Mouse (Mus musculus): Measurements from ENCODE around the gene Krt26. TPM values are rescaled to one million over a fixed set of nuclear protein-coding genes. Genes with fewer than 3 reads are reported as not detected.

Gene Krt26
- polyA plus RNA-seq, 1 experiment, result 0.05 TPM

DNA sequence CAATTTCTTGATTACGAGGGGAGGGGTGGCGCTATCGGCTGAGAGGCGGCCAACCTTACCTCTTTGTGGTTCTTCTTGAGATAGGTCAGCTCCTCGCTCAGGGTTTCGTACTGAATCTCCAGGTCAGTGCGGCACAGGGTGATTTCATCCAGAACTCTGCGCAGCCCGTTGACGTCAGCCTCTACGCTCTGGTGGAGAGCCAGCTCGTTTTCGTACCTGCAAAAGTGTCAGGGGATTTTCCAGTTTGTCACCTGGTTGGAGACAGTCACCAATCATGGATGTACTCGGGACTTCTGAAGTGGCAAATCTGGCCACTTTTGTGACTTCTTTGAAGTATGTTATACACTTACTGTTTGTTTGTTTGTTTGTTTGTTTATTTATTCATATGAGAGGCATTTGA is 16.7 kb downstream of the Krt26 start:
- H3K4me3 ChIP-seq (ENCODE audit: control insufficient read depth, low read depth, low read length), result no peak overlapping the region
- H3K27me3 ChIP-seq (ENCODE audit: control insufficient read depth, insufficient read depth, low read length), result no peaks in the 10 kb centered on the region
- TF ChIP-seq CTCF (IDR thresholded peaks at IDR 0.05; ENCODE audit: control insufficient read depth, insufficient read depth, insufficient replicate concordance, low read depth, low read length) (no peak), POLR2A (IDR thresholded peaks at IDR 0.05; ENCODE audit: control insufficient read depth, low read depth, low read length) (no peak)
- no peak overlapping the region for H3K27ac ChIP-seq (ENCODE audit: control insufficient read depth, insufficient read depth, low read depth, low read length)
- peaks cover 3% of the 10 kb centered on the region for H3K4me1 ChIP-seq (ENCODE audit: control insufficient read depth, insufficient read depth, low read length)
- no peaks in the 10 kb centered on the region for H3K36me3 ChIP-seq (ENCODE audit: control insufficient read depth, insufficient read depth, low read length)

DNA sequence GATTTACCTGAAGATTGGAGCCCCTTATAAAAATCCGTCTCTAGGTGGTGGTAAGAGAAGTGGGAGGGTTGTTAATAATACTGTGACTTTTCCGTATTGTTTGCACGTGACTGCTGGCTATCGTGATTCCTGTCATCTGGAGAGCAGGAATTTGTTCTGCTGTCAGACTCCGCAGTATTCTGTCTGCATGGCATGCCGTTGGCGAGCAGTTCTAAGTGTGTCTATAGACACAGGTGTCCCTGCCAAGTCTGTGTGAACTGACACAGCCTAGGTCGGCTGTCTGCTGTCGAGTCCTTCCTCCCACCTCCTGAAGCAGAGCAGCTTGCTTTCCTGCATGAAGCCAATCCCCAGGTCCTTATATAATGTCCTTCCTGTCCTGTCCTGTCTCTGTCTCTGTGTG is 18.6 kb downstream of the Krt26 start:
- no peak overlapping the region for H3K27ac ChIP-seq (ENCODE audit: control insufficient read depth, insufficient read depth, low read depth, low read length)
- H3K4me3 ChIP-seq (ENCODE audit: control insufficient read depth, low read depth, low read length), result no peak overlapping the region
- H3K36me3 ChIP-seq (ENCODE audit: control insufficient read depth, insufficient read depth, low read length), result no peaks in the 10 kb centered on the region
- TF ChIP-seq CTCF (IDR thresholded peaks at IDR 0.05; ENCODE audit: control insufficient read depth, insufficient read depth, insufficient replicate concordance, low read depth, low read length) (no peak), POLR2A (IDR thresholded peaks at IDR 0.05; ENCODE audit: control insufficient read depth, low read depth, low read length) (no peak)
- peaks cover 3% of the 10 kb centered on the region for H3K4me1 ChIP-seq (ENCODE audit: control insufficient read depth, insufficient read depth, low read length)
- no peaks in the 10 kb centered on the region for H3K27me3 ChIP-seq (ENCODE audit: control insufficient read depth, insufficient read depth, low read length)

DNA sequence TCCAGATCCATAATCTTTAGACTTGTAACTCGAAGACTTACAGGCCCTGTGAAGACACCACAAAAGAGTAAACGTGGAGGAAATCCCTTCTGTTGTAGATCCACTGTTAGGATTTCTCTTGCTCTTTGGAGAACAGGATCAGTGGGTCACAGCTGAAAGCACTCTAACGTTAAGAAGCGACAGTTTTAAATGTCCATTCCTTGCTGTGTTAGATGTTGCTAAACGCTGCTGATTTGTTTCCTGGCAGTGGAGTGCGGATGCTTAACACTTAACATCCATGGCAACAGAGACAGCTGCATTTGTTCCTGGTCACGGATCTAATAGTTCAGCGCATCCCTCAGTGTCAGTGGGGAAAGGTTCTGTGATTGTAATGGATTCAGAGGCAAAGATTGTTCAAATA is 21.2 kb downstream of the Krt26 start:
- H3K27me3 ChIP-seq (ENCODE audit: control insufficient read depth, insufficient read depth, low read length), result no peaks in the 10 kb centered on the region
- H3K36me3 ChIP-seq (ENCODE audit: control insufficient read depth, insufficient read depth, low read length), result no peaks in the 10 kb centered on the region
- H3K4me1 ChIP-seq (ENCODE audit: control insufficient read depth, insufficient read depth, low read length), result peaks cover 3% of the 10 kb centered on the region
- H3K4me3 ChIP-seq (ENCODE audit: control insufficient read depth, low read depth, low read length), result no peak overlapping the region
- TF ChIP-seq POLR2A (IDR thresholded peaks at IDR 0.05; ENCODE audit: control insufficient read depth, low read depth, low read length), result no peak
- no peak for TF ChIP-seq CTCF (IDR thresholded peaks at IDR 0.05; ENCODE audit: control insufficient read depth, insufficient read depth, insufficient replicate concordance, low read depth, low read length)
- no peak overlapping the region for H3K27ac ChIP-seq (ENCODE audit: control insufficient read depth, insufficient read depth, low read depth, low read length)

DNA sequence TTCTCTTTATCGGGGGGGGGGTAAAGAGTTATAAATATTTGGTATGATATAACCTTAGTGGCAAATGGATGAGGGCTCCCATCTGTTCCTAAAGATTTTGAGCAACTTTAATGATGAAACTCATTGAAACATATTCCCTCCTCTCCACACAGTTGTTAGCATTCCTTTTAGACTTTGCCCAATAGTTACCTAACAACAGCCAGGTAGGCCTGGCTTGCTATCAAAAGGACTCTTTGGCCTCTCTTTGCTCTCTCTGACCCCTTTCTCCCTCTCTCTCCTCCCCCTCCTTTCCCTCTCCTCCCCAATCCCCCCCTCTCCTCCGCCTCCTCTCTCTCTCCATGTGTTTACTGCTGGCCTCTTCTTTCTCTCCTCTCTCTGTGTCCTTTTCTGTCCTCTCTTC is 23.2 kb downstream of the Krt26 start:
- TF ChIP-seq CTCF (IDR thresholded peaks at IDR 0.05; ENCODE audit: control insufficient read depth, insufficient read depth, insufficient replicate concordance, low read depth, low read length), result no peak
- no peak for TF ChIP-seq POLR2A (IDR thresholded peaks at IDR 0.05; ENCODE audit: control insufficient read depth, low read depth, low read length)
- Histone ChIP-seq H3K36me3 (ENCODE audit: control insufficient read depth, insufficient read depth, low read length) (no peaks in the 10 kb centered on the region), H3K4me3 (ENCODE audit: control insufficient read depth, low read depth, low read length) (no peak overlapping the region), H3K27ac (ENCODE audit: control insufficient read depth, insufficient read depth, low read depth, low read length) (no peak overlapping the region), H3K4me1 (ENCODE audit: control insufficient read depth, insufficient read depth, low read length) (no peaks in the 10 kb centered on the region), H3K27me3 (ENCODE audit: control insufficient read depth, insufficient read depth, low read length) (no peaks in the 10 kb centered on the region)

DNA sequence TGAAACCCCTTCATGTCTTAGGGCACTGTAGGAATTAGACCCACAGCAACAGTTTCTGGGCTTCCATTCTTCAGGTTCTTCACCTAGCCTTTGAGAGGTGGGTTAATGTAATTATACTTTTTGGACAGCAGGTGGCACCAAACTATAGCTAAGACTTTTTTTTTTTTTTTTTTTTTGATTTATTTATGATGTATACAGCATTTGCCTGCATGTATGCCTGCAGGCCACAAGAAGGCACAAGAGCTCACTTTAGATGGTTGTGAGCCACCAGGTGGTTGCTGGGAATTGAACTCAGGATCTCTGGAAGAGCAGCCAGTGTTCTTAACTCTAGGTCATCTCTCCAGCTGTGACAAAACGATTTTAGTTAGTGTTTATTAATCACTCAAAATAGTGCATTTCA is 26.9 kb downstream of the Krt26 start:
- no peaks in the 10 kb centered on the region for H3K27me3 ChIP-seq (ENCODE audit: control insufficient read depth, insufficient read depth, low read length)
- no peak overlapping the region for H3K27ac ChIP-seq (ENCODE audit: control insufficient read depth, insufficient read depth, low read depth, low read length)
- TF ChIP-seq POLR2A (IDR thresholded peaks at IDR 0.05; ENCODE audit: control insufficient read depth, low read depth, low read length) (no peak), CTCF (IDR thresholded peaks at IDR 0.05; ENCODE audit: control insufficient read depth, insufficient read depth, insufficient replicate concordance, low read depth, low read length) (no peak)
- H3K4me3 ChIP-seq (ENCODE audit: control insufficient read depth, low read depth, low read length), result no peak overlapping the region
- no peaks in the 10 kb centered on the region for H3K36me3 ChIP-seq (ENCODE audit: control insufficient read depth, insufficient read depth, low read length)
- H3K4me1 ChIP-seq (ENCODE audit: control insufficient read depth, insufficient read depth, low read length), result no peaks in the 10 kb centered on the region

DNA sequence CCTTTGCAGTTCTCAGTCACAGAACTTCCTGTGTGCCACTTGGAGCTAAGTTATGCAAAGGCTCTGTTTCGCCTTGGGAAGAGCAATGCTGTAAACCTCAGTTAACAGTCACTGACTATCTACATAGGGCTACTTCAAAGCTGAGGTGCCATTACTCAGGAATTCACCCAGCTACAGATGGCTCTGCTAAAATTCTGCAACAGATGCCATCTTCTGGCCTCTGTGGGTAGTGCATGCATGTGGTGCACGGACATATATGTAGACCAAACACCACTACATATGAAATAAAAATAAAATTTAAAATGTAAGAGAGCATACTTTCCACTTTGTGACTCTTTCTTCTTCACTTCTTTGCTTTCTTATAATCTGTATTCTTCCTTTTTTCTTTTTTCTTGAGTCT is 30.2 kb downstream of the Krt26 start:
- Histone ChIP-seq H3K27ac (ENCODE audit: control insufficient read depth, insufficient read depth, low read depth, low read length) (no peak overlapping the region), H3K4me1 (ENCODE audit: control insufficient read depth, insufficient read depth, low read length) (no peaks in the 10 kb centered on the region), H3K27me3 (ENCODE audit: control insufficient read depth, insufficient read depth, low read length) (no peaks in the 10 kb centered on the region), H3K4me3 (ENCODE audit: control insufficient read depth, low read depth, low read length) (no peak overlapping the region), H3K36me3 (ENCODE audit: control insufficient read depth, insufficient read depth, low read length) (no peaks in the 10 kb centered on the region)
- TF ChIP-seq POLR2A (IDR thresholded peaks at IDR 0.05; ENCODE audit: control insufficient read depth, low read depth, low read length), result no peak
- no peak for TF ChIP-seq CTCF (IDR thresholded peaks at IDR 0.05; ENCODE audit: control insufficient read depth, insufficient read depth, insufficient replicate concordance, low read depth, low read length)

DNA sequence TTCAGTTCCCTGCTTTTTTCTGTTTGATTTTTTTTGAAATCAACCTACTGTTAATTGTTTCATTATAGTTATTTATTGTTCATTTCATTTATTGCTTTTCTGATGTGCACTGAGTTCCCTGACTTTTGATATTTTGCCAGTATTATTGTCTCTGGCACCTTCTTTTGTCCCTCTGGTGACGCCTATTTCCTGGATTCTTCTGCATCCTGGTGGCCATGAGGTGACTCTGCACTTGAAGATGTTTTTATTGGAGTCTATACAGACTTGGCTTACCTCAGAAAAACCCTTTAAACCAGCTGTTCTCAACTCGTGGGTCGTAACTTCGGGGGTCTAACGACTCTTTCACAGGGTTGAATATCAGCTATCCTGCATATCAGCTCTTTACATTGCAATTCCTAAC is 42.7 kb downstream of the Krt26 start:
- H3K27ac ChIP-seq (ENCODE audit: control insufficient read depth, insufficient read depth, low read depth, low read length), result no peak overlapping the region
- TF ChIP-seq POLR2A (IDR thresholded peaks at IDR 0.05; ENCODE audit: control insufficient read depth, low read depth, low read length), result no peak
- no peak for TF ChIP-seq CTCF (IDR thresholded peaks at IDR 0.05; ENCODE audit: control insufficient read depth, insufficient read depth, insufficient replicate concordance, low read depth, low read length)
- no peaks in the 10 kb centered on the region for H3K36me3 ChIP-seq (ENCODE audit: control insufficient read depth, insufficient read depth, low read length)
- no peaks in the 10 kb centered on the region for H3K4me1 ChIP-seq (ENCODE audit: control insufficient read depth, insufficient read depth, low read length)
- H3K4me3 ChIP-seq (ENCODE audit: control insufficient read depth, low read depth, low read length), result no peak overlapping the region
- H3K27me3 ChIP-seq (ENCODE audit: control insufficient read depth, insufficient read depth, low read length), result no peaks in the 10 kb centered on the region

DNA sequence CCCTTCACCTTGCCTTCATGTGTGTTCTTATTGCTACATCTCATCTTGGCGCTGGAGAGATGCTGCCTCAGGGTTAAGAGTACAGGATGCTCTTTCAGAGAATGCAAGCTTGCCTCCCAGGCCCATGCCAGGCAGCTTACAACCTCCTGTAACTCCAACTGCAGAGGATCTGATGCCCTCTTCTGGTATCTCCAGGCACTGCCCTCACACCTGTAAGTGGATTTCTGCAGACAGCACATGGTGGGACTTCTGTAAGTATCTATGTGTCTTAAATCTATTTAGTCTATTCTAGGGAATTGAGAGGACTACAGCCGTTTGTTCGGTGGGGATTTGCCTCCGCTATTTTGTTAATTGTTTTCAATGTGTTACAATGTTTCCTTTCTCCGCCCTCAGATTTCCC is 44.9 kb downstream of the Krt26 start:
- no peak overlapping the region for H3K27ac ChIP-seq (ENCODE audit: control insufficient read depth, insufficient read depth, low read depth, low read length)
- no peaks in the 10 kb centered on the region for H3K4me1 ChIP-seq (ENCODE audit: control insufficient read depth, insufficient read depth, low read length)
- H3K4me3 ChIP-seq (ENCODE audit: control insufficient read depth, low read depth, low read length), result no peak overlapping the region
- no peaks in the 10 kb centered on the region for H3K36me3 ChIP-seq (ENCODE audit: control insufficient read depth, insufficient read depth, low read length)
- TF ChIP-seq CTCF (IDR thresholded peaks at IDR 0.05; ENCODE audit: control insufficient read depth, insufficient read depth, insufficient replicate concordance, low read depth, low read length) (peak; percentile 42; the same call in 1 of the 2 replicates), POLR2A (IDR thresholded peaks at IDR 0.05; ENCODE audit: control insufficient read depth, low read depth, low read length) (no peak)
- H3K27me3 ChIP-seq (ENCODE audit: control insufficient read depth, insufficient read depth, low read length), result no peaks in the 10 kb centered on the region
